Mouse (Mus musculus) embryo, embryonic 11 days (tissue): ENCODE results near the gene Pacs2.

Experiments used
- DNase-seq: peaks from one replicate; pipeline ENCODE4 v3.0.0-alpha.2; 2015

Gene Pacs2

DNA sequence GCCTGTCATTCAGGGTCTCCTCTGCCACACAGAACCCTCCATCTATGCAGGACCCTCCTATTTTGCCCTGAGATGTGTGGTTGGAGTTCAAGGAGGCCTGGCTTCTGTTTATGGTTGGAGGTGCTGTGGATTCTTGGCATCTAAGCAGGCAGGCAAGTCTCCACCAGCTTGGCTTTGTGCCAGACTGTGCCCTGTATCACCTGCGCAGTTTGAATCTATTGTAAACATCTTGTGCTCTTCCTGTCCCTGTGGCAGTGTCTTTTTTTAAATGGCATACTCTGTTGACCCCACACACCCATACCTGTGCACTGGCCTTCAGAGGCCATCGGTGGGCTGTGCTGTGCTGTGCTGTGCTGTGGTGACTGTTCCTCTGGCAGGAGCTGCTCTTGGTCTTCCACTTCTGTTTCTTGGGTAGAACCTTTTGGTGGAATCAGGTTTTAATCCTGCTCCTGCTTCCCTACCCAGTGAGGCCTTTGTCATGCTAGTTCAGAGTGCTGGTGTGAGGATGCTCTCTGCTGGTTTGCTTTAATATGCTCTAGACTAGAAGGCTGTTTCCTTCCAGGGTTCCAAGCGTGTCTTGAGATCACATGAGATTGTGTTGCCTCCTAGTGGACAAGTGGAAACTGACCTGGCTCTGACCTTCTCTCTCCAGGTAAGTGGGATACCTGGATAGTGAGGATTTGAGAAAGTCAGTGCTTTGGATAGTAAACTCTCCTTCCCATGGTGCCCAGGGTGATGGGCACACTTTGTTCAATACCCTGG, 30.8 kb downstream of the Pacs2 start:
- DNase-seq = no peak

DNA sequence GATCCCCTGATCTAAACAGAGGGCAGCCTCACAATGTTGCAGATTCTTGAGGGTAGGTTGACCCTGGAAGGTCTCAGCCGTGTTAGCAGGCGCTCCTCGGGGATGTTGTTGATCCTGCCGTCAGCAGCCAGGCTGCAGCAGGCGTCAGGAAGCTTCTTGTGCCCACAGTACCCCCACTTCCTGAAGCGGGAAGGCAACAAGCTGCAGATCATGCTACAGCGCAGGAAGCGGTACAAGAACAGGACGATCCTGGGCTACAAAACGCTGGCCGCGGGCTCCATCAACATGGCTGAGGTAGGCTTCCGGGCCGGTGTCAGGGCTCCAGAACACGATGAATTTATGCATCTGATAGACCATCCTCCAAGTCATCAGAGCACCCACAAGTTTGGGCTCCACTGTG, 32.6 kb downstream of the Pacs2 start:
- no peak for DNase-seq

DNA sequence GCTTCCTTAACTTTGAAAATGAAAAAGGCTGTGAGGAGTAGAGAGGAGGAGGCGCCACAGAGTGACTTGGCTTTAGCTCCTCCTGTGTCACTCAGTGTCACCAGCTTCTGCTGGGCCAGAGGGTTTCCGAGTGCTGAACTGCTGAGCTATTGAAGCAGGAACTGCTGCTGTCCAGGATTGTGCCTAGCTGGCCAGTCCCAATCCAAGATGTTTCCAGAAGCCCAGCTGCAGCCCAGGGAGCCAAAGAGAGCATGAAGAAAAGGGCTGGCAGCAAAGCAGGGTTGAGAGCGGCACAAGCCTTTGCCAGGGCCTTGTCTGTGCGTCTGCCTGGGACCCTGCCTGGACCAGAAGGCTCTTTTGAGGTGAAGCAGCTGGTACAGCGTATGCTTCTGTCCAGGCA, 33.8 kb downstream of the Pacs2 start:
- no peak for DNase-seq

DNA sequence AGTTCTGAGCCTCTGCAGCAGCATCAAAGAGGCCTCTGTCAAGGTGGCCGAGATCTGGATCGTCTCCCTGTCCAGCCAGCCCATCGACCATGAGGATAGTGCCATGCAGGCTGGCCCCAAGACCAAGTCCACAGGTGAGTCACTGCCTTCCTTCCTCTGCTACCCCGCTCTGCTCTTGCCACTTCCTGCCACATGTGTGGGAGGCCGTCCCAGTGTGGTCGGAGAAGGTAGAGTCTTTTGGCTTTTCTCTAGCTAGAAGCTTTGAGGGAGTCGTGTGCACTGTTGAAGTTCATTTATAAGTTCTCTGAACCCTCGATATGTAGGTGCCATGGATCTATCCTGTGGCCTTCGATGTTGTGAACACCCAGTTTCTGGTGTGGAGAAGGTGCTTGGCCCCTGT, 35.5 kb downstream of the Pacs2 start:
- no peak for DNase-seq

DNA sequence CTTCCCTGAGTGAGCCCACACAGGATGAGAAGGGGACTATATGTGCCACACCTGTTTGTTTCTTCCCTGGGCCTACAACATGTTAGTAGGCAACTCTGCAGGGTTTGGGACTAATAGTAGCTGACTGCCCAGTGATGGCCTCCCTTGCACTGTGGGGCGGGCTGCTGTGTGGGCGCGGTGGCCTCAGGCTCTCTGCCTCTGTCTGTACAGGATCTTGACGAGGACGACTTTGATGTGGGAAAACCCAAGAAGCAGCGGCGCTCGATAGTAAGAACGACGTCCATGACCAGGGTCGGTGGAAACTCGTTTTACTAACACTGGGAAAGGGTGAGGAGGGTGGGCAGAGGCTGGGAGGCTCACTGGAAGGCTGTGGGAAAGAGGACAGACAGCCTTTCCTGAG, 36.4 kb downstream of the Pacs2 start:
- no peak for DNase-seq

DNA sequence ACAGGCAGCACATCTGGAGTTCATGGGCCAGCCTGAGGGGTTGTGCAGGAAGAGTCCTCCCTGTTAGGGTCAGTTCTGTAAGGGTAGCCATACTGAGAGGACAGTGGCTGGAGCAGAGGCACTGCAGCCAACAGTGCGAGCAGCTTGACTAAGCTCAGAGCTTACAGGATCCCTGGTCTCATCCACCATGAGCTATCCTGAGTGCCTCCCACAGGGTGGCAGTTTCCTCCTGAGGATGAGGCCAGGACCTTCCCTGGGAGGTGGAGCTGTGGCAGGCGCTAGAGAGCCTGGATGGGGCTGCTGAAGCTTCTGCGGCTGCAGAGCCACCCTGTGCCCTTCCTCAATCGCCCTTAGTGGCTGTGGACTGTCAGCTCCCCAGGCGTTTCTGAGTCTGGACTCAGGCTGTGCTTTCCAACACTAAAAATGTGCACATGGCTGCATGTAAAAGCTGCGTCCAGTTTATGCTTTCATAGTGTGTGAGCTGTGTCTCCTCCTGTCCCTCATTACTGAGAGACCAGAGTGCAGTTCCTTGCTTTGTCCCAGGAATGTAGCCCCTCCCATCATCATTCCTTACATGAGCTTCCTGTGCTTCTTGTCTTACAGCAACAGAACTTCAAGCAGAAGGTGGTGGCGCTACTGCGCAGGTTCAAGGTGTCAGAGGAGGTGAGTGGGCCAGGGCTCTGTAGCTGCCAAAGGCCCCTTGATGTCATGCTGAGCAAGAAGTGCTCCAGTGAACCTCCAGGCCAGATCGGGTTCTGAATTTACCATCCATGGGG, 37.5 kb downstream of the Pacs2 start:
- DNase-seq = peak; percentile 53

DNA sequence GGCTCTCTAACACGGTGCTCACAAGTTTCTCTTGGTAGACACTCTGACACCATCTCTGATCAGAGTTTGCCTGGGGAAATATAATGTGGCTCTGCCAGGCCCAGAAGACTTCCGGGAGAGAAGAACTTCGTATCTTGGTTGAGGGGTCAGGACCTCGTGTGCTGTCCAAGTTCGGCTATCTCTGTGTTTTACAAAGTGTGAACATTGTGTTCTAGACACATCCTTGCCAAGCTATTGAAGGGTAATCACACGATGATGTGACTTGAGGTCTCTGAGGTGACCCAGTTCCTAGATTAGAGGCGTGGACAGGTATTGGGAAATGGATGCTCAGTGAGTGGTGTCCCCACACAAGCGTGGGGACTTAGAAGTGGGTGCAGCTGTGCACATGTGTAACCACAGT, 41.8 kb downstream of the Pacs2 start:
- DNase-seq = no peak

DNA sequence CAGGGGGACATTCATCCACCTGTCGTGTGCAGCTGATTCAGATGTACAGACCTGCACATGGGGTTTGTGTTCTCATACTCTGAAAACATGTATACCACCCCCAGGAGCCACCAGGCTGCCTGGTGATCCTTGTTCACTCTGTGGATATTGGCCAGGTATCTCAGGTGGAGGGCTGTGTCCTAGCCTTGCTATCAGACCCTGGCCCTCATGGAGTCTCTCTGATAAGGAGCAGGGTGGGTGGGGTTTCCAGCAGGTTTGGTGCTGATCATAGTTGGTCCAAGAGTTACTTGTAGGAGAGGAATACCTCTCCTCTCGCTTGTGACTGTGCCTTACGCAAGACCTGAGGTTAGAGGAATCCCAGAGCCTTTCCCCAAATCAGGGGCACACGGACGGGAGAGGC, 45.9 kb downstream of the Pacs2 start:
- no peak for DNase-seq

DNA sequence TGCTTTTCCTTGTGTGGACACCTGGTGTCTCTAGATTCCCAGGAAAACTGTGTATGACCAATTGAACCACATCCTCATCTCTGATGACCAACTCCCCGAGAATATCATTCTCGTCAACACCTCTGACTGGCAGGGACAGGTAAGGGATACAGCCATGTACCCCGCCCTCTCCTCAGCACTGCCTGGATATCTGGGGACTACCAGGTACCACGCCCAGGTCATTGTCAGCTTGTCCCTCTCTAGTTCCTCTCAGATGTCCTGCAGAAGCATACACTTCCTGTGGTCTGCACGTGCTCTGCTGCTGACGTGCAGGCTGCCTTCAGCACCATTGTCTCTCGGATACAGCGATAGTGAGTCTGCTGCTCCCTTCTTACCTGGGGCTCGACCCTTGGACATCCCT, 47.3 kb downstream of the Pacs2 start:
- DNase-seq = no peak

DNA sequence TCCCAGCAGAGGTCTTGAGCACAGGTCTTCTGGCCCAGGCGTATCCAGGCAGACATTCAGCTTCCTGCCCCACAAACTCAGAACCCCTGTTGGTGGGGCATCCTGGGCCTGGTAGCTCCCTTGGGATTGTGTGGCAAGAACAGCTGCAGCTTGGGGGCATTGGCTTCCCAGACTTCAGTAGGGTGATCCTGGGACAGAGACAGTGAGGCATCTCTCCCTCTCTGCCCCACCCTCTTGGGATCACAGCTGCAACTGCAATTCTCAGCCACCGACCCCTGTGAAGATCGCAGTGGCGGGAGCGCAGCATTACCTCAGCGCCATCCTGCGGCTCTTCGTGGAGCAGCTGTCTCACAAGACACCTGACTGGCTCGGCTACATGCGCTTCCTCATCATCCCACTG, 47.9 kb downstream of the Pacs2 start:
- no peak for DNase-seq

DNA sequence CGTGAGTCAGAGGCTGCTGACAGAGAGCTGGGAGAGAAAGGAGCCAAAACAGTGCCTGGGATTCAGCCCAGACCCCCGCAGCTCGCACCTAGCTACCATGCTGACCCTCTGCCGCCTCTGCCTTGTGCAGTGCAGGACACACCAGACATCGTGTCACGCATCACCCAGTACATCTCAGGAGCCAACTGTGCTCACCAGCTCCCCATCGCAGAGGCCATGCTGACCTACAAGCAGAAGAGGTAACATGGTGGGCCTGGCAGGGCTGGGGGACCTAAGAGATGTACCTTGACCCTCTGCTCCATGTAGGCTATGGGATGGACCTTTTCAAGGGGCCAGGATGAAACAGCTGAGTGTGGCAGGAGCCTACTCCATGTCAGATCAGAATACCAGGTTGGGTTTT, 49.4 kb downstream of the Pacs2 start:
- DNase-seq = no peak

DNA sequence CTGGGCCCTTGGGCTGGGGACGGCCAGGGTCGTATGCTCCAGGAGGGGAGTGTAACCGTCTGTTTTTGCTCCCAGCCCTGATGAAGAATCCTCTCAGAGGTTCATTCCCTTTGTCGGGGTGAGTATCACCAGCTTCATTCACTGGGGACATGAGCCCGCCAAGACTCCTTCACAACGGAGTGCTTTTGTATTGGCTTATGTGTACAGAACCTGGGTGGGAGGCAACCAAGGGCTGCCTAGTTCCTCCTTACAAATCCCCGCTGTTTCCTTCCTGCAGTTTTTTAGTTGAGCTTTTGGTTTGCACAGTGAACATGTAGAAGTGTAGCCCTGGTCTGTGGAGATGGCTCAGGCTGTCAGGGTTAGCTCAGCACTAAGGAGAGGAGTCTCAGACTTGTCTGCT, 53.7 kb downstream of the Pacs2 start:
- no peak for DNase-seq

DNA sequence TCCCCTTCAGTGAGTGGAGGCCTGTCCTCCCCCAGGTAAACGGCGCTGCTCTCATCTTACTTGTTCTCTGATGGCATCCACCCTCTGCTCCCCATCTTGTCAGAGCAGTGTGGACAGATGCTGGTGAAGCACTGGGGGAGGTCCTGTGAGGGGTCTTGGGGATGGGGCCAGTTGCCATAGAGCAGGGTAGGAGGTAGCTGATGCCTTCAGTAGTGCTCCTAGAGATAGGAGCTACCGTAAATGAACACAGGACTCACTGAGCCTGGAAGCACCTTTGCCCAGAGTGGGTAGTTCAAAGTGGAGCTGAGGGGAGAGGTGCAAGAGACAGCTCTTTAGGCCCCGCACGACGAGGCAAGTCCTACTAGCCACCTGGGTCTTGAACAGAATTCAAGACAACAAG, 55.1 kb downstream of the Pacs2 start:
- no peak for DNase-seq

DNA sequence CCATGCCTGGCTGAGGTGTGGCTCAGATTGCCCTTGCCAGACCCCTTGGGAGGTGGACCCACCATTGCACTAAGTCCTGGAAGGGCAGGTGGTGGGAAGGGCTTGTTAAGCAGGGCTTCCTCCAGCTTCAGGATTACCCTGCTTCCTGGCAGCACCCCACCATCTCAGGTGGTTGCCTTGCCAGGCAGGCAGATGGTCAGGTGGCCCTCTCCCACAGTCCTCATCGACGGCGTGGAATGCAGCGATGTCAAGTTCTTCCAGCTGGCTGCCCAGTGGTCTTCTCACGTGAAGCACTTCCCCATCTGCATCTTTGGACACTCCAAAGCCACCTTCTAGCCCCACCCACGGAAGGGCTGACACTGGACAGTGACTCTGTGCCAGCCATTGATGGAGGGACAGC, 57.0 kb downstream of the Pacs2 start:
- DNase-seq = no peak

DNA sequence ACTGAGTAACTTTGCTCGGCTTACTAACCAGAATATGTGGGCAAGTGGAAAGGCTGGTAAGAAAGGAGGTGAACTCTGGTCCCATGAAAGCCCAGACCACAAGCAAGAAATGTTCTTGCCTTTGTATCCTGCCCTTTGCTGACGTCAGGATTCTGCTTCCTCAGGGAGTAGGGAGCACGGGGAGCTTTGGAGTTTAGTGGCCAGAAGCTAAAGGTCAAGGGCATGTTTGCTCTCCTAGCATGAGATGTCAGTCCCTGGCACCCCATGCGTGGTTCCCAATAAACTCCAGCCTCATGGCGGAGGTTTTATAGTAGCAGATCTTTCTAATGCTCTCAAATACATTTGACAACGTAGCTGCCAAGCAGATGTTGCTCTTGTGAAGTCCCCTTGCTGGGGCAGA, 57.5 kb downstream of the Pacs2 start:
- DNase-seq = no peak

DNA sequence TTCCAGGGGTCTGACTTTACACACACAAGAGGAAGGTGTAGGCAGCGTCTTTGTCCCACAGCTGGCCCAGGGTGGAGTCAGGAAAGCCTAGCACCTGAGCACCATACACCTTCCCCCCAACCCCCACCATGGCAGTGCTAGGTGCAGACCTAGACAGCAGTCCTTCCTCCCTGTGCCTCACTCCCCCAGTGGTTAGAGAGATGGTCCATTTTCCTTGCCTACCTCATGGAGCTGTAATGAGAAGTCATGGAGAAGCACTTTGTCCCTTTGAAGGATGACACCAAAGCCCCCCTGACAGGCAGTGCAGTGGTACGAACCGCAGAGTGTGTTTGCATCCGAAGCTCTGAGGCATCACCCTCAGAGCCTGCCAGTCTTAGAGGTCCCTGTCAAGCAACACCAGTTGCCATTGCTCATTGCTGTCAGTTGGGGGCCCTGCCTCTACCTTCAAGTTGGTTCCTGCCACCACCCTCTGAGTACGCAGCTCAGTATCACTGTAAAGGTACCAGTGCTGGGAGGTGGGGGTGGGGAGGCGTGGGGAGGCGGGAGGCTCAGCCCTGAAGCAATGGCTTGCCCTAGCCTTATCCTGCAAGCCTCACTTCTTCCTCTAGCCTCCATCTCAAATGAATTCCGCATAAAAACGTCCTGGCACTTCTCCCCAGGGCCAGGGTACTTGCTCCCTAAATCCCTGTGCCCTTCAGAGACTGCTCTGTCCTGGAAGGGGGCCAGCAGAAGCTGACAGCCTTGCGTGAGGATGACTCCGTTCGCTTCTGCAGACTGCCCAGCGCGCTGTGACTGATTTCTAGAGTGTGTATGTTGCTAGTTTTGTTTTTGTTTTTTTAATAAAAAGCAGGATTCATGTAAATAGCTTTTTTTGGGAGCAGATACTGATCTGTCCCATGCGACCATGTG, 59.4 kb downstream of the Pacs2 start:
- DNase-seq = peak; percentile 42

DNA sequence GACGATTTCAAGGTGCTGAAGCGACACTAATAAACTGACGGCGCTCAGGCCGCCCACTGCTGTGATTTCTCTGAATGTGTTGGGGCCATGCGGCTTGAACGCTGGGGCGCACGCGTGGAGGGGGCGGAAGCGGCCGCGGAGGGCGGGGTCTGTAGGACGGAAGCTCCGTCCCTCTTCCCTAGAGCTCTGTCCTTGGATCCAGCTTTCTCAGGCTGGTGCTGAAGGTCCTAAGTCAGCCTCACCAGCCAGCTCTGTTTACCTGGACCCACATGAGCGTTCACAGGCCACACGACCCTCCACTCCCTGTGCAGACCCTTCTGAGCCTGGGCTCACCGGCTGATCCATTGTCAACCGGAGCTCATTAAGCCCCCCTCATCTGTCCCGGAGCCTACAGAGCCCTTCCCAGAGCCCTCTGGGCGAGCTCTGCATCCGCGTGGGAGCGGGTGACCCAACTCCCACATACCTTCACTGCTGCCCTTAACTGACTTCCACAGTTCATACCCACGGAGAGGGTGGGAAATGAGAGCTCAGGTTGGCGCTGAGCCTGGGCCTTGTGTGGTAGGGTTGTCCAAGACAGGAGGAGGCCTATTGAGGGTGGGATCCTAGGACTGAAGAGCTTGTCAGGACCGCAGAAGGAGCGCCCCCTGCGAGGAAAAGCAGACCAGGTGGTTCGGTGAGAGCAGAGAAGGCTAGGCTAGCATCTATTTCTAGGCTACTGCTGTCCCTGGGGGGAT, 60.2 kb downstream of the Pacs2 start, which contains the start of gene Tex22:
TSS of gene Tex22 (plus strand) at position 174 of the 734 bp plus-strand sequence.
- peak; percentile 92 for DNase-seq

DNA sequence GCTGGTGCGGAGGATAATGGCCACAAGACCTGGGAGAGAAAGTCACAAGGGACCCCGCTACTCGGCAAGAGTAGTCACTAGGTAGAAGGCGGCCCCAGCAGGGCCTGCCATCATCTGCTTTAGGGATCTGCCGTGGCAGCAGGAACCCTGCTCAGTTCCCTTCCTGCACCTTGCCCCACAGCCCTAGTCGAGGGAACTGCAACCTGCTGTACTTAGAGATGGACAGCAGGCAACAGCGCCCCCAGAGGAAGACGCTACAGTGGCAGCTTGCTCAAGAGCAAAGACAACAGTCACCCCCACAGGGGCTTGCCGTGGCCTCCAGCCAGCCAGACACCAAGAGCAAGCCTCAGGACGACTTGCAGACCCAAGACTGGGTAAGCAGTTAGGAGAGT, 60.8 kb downstream of the Pacs2 start:
- peak; percentile 92 for DNase-seq

DNA sequence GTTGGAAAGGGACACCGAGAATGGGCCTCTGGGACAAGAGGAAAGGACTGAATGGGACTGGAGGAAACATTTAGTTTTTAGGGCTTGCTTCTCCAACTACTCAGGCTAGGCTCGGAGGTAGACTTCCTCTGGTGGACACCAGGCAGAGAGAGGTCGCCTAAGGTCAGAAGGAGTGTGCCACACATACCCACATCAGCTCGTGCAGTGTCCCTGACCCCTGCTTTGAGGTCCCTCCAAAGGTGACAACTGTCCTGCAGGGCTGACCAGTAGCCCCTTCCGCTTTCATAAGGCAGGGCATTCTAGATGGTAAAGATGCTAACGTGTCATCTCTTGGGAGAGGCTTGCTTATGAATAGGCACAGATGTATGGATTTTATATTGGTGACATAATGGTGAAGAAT, 61.2 kb downstream of the Pacs2 start:
- DNase-seq = no peak

DNA sequence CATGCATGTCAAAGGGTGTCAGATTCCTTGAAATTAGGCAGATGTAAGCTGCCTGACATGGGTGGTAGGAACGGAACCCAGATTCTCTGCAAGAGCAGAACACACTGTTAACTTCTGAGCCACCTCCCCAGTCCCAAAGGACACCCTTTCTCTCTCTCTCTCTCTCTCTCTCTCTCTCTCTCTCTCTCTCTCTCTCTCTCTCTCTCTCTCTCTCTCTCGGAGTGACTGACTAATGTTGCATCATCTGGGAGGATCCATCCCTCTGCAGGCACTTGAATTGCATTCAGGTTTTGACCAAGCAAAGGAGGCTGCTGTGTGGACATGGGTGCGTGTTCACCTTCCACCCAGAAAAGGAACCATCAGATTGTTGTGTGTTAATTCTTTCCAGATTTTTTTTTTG, 73.0 kb downstream of the Pacs2 start:
- no peak for DNase-seq

DNA sequence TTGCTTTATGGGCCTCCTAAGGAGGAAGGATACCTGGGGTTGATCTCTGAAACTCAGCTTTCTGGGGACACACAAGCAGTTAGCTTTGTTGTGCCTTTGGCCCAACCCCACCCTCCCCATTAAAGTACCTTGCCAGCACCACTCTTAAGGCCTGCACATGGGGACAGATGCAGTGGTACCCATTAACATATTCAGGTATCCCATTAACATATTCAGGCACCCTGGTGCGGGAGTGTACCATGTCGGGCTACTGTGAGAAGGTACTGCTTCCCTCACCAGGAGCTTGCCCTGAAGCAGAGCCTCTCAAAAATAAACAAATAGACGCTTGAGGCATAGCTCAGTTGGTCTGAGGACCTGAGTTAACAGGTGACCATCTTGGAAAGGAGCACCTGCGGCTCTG, 73.7 kb downstream of the Pacs2 start:
- no peak for DNase-seq

DNA sequence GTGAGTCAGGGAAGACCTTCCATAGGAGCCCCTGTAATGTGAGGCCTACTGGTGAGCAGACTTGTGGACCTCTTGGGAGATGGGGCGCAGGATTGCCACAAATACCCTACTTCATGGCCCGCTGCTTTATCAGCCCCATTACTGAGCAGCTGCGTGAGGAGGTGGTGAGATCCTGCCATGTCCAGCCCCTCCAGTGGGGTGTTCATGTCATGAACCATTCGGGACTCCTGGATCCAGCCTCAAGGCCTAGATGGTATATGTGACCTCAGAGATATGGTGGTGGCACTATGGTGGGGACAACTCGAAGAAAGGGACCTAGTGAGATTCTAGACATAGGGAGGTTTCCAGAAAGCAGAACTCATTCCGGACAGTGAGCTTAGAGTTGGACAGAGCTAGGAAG, 74.8 kb downstream of the Pacs2 start:
- DNase-seq = no peak

DNA sequence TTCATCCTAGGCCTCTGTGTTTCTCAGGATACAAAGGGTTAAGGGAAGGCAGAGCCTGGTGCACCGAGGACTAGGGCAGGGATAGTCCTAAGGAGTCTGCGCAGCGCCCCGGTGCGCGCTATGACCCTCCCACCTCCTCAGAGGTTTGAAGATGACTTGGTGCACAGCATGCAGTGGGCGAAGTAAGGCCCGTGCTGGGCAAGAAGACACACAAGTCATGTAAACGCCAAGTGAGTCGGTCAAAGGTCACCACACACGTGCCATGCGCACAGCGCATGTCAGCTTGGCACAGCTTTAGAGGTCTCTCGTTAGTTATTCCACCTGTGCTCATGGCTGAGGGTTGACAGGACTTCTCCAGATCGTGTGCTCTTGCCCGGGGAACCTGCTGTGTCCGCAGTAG, 75.7 kb downstream of the Pacs2 start:
- DNase-seq = no peak
